ENCODE assay signal across 26 mouse cellular contexts in genomic region chr5:84184189-84184588, GRCm38 (mm10).
"Had no signal": no experiment of that assay in that cellular context is flagged by ENCODE, and none has a peak within 500 bp of the region (broad histone marks: within the 10 kb centered on the region; RNA-seq: fewer than 3 reads in every experiment).

No protein-coding gene starts in this region.

- H3K27me3 ChIP-seq: heart, embryonic 13.5 days; heart, embryonic 15.5 days; hindbrain, embryonic 13.5 days; hindbrain, embryonic 15.5 days; kidney, embryonic 15.5 days; limb, embryonic 12.5 days had no signal

- H3K9me3 ChIP-seq: heart, embryonic 13.5 days; heart, embryonic 15.5 days; hindbrain, embryonic 13.5 days; hindbrain, embryonic 15.5 days; kidney, embryonic 15.5 days; limb, embryonic 10.5 days; limb, embryonic 12.5 days had no signal

- H3K4me2 ChIP-seq: heart, embryonic 11.5 days; heart, embryonic 13.5 days; heart, embryonic 15.5 days; hindbrain, embryonic 13.5 days; hindbrain, embryonic 15.5 days; kidney, embryonic 15.5 days; limb, embryonic 12.5 days; liver, embryonic 11.5 days had no signal

- H3K4me1 ChIP-seq: heart, embryonic 13.5 days; heart, embryonic 15.5 days; hindbrain, embryonic 13.5 days; hindbrain, embryonic 15.5 days; kidney, embryonic 15.5 days; limb, embryonic 10.5 days; limb, embryonic 12.5 days had no signal

- H3K36me3 ChIP-seq: heart, embryonic 13.5 days; heart, embryonic 15.5 days; hindbrain, embryonic 13.5 days; hindbrain, embryonic 15.5 days; kidney, embryonic 15.5 days; limb, embryonic 10.5 days; limb, embryonic 12.5 days had no signal

- ATAC-seq: hindbrain, postnatal 0 days; intestine, embryonic 16.5 days had no signal

- DNase-seq: gastrocnemius, postnatal 14 days; gastrocnemius, postnatal 36 days; heart, adult 11 months; heart, adult 2 months; heart, postnatal 14 days; heart, postnatal 36 days; kidney, adult 11 months; kidney, adult 2 months; kidney, adult 9 months; kidney, postnatal 14 days; kidney, postnatal 36 days; layer of hippocampus, adult 9-11 months; layer of hippocampus, postnatal 36 days; liver had no signal

- H3K27ac ChIP-seq: heart, adult 2 months; heart, embryonic 13.5 days; heart, embryonic 15.5 days; hindbrain, embryonic 13.5 days; hindbrain, embryonic 15.5 days; hindbrain, postnatal 0 days; kidney, embryonic 15.5 days; kidney, postnatal 0 days; limb, embryonic 10.5 days; limb, embryonic 12.5 days had no signal

- H3K9ac ChIP-seq: heart, embryonic 13.5 days; heart, embryonic 15.5 days; hindbrain, embryonic 13.5 days; hindbrain, embryonic 15.5 days; kidney, embryonic 15.5 days; limb, embryonic 12.5 days had no signal

- H3K4me3 ChIP-seq: heart, adult 2 months; heart, embryonic 13.5 days; heart, embryonic 15.5 days; hindbrain, embryonic 13.5 days; hindbrain, embryonic 15.5 days; kidney, embryonic 15.5 days; limb, embryonic 10.5 days; limb, embryonic 12.5 days had no signal
